Comparison of ENCODE assay signal across 8 mouse cellular contexts in the genomic region with DNA sequence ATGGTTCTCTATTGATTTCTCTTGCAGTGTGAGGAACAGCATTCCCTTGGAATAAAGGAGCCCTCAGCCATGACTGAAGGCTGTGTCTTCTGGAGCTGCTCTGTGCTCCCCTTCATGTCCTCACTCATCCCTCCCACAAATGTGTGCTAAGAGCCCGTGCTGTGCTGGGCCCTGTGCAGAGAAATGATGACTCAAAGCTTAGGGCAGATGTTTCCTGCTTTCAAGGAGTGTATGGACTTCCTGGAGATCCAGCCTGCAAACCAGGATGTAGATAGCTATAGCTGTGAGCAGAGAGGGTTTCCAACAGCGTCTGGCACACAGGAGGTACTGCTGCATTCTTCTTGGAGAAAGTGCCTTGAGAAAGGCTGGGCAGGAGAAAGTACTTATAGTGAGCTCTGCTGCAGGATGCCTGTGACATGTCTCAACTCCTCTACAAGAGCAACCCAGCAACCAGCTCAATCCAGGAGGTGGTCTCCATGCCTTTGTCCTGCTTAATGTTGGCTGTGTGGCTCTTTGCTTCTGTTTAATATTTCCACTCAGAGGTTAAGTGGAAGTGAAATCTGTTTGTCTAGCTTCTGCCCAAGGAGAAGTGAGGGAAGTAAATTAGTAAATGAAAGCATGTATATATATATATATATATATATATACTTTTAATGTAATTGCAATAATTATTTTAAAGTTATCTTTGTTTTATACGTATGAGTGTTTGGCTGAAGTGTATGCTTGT. TPM values are rescaled to one million over a fixed set of nuclear protein-coding genes. Genes with fewer than 3 reads are reported as not detected.
DNase-seq lines count a peak whose midpoint lies in the region; TF ChIP-seq lines count a peak whose summit lies in the region.

No protein-coding gene starts in this region.

- DNase-seq in gastrocnemius, adult 2 months: no peak
- no peak for DNase-seq in gastrocnemius, postnatal 4 days (ENCODE audit: low spot score in 2 of 2)
- peak; percentile 25 for DNase-seq in thymus, postnatal 0 days (ENCODE audit: low spot score)
- DNase-seq in thymus, postnatal 10 days (ENCODE audit: low spot score in 2 of 2): no peak
- DNase-seq in liver: peak; percentile 12
- DNase-seq in thymus, postnatal 4 days: peak; percentile 15
- DNase-seq in adrenal gland, postnatal 14 days: no peak
- no peak for DNase-seq in cerebellum, postnatal 36 days

- intact Hi-C loops in gastrocnemius, adult 2 months (cut with DNase I): no loop called here

- H3K27ac ChIP-seq in gastrocnemius, adult 2 months: peak overlapping the region; percentile 89

- TF ChIP-seq CTCF in gastrocnemius, adult 2 months (IDR thresholded peaks at IDR 0.05): no peak

- no peak overlapping the region for H3K4me3 ChIP-seq in gastrocnemius, adult 2 months

RNA-seq across cellular contexts. Expression of a gene that starts 8.5 kb away (rescaled TPM):
- total RNA-seq in gastrocnemius, adult 2 months (2021): under 1 TPM; 0.15 to 0.17 TPM
- total RNA-seq in gastrocnemius, postnatal 4 days (2021): under 1 TPM; 0.08 to 0.12 TPM
- 0.05 and 0.12 TPM in 2 replicates for polyA plus RNA-seq in thymus, postnatal 0 days (2015; fragmentation: Nextera tagmentation; extraction: Ambion mirVana)
- total RNA-seq in adrenal gland, postnatal 14 days (2021): not detected in 2 replicates

Comparison
In these comparisons a context has a peak if more than half of its experiments do, and no peak if none do; other contexts are left out.
1. DNase-seq: peak in thymus, postnatal 0 days (single experiment), liver (single experiment) and thymus, postnatal 4 days (single experiment); none in gastrocnemius, adult 2 months (single experiment), gastrocnemius, postnatal 4 days (0 of 2), thymus, postnatal 10 days (0 of 2), adrenal gland, postnatal 14 days (single experiment) and cerebellum, postnatal 36 days (0 of 2).